Mouse (Mus musculus): ENCODE data around the gene Spcs3. TPM values are rescaled to one million over a fixed set of nuclear protein-coding genes. Genes with fewer than 3 reads are reported as not detected.

Spcs3 gene
- 64.0 and 70.7 TPM in 2 replicates for polyA plus RNA-seq (2011; ENCODE audit: insufficient read depth, insufficient read length, low read depth, missing spikeins)

- no peaks in the 10 kb centered on the region for H3K9me3 ChIP-seq (replicated peaks; ENCODE audit: control insufficient read depth, insufficient read depth, low read length, poor library complexity, severe bottlenecking)
- H3K4me1 ChIP-seq (ENCODE audit: control insufficient read depth, insufficient read depth, low read length): no peaks in the 10 kb centered on the region
- H3K36me3 ChIP-seq (ENCODE audit: control insufficient read depth, insufficient read depth, low read length, poor library complexity, severe bottlenecking): peaks cover 10% of the 10 kb centered on the region
- TF ChIP-seq POLR2A (IDR thresholded peaks at IDR 0.05; ENCODE audit: insufficient read depth, low read length) (peak; percentile 39), CTCF (IDR thresholded peaks at IDR 0.05; ENCODE audit: low read depth, low read length) (no peak)
- H3K27me3 ChIP-seq (ENCODE audit: control insufficient read depth, insufficient read depth, low read length, poor library complexity, severe bottlenecking): peaks cover 1% of the 10 kb centered on the region; the same call in 1 of the 2 replicates
- H3K27ac ChIP-seq (ENCODE audit: insufficient read depth, low read length): no peak within 1 kb of the TSS
- H3K4me3 ChIP-seq (ENCODE audit: low read depth, low read length): peak within 1 kb of the TSS; percentile 90
- peak within 1 kb of the TSS; percentile 70 for H3K9ac ChIP-seq (ENCODE audit: low read depth, poor library complexity, severe bottlenecking)
Observed at GRCm38 (mm10) chr8:54529382-54530296, at the start of gene Spcs3, which contains the start of gene Asb5. Gene Spcs3 (minus strand): TSS chr8:54529998. Gene Asb5 (plus strand): TSS chr8:54529580.

GRCm38 (mm10) chr8:54570618-54571609 lies 41.1 kb upstream of the Spcs3 start:
- Histone ChIP-seq H3K9ac (ENCODE audit: low read depth, poor library complexity, severe bottlenecking) (no peak overlapping the region), H3K9me3 (replicated peaks; ENCODE audit: control insufficient read depth, insufficient read depth, low read length, poor library complexity, severe bottlenecking) (no peaks in the 10 kb centered on the region), H3K27me3 (ENCODE audit: control insufficient read depth, insufficient read depth, low read length, poor library complexity, severe bottlenecking) (no peaks in the 10 kb centered on the region), H3K36me3 (ENCODE audit: control insufficient read depth, insufficient read depth, low read length, poor library complexity, severe bottlenecking) (no peaks in the 10 kb centered on the region), H3K27ac (ENCODE audit: insufficient read depth, low read length) (no peak overlapping the region), H3K4me3 (ENCODE audit: low read depth, low read length) (no peak overlapping the region), H3K4me1 (ENCODE audit: control insufficient read depth, insufficient read depth, low read length) (no peaks in the 10 kb centered on the region)
- TF ChIP-seq POLR2A (IDR thresholded peaks at IDR 0.05; ENCODE audit: insufficient read depth, low read length): no peak
- TF ChIP-seq EP300 (IDR thresholded peaks at IDR 0.05; ENCODE audit: insufficient read depth, low read depth, low read length): no peak
- no peak for TF ChIP-seq CTCF (IDR thresholded peaks at IDR 0.05; ENCODE audit: low read depth, low read length)

GRCm38 (mm10) chr8:54567168-54567567 lies 37.4 kb upstream of the Spcs3 start:
- Histone ChIP-seq H3K9me3 (replicated peaks; ENCODE audit: control insufficient read depth, insufficient read depth, low read length, poor library complexity, severe bottlenecking) (no peaks in the 10 kb centered on the region), H3K27me3 (ENCODE audit: control insufficient read depth, insufficient read depth, low read length, poor library complexity, severe bottlenecking) (no peaks in the 10 kb centered on the region), H3K9ac (ENCODE audit: low read depth, poor library complexity, severe bottlenecking) (no peak overlapping the region), H3K36me3 (ENCODE audit: control insufficient read depth, insufficient read depth, low read length, poor library complexity, severe bottlenecking) (no peaks in the 10 kb centered on the region), H3K27ac (ENCODE audit: insufficient read depth, low read length) (no peak overlapping the region), H3K4me1 (ENCODE audit: control insufficient read depth, insufficient read depth, low read length) (no peaks in the 10 kb centered on the region), H3K4me3 (ENCODE audit: low read depth, low read length) (no peak overlapping the region)
- TF ChIP-seq POLR2A (IDR thresholded peaks at IDR 0.05; ENCODE audit: insufficient read depth, low read length) (no peak), CTCF (IDR thresholded peaks at IDR 0.05; ENCODE audit: low read depth, low read length) (no peak), EP300 (IDR thresholded peaks at IDR 0.05; ENCODE audit: insufficient read depth, low read depth, low read length) (no peak)

GRCm38 (mm10) chr8:54565603-54566260 lies 35.9 kb upstream of the Spcs3 start:
- Histone ChIP-seq H3K4me1 (ENCODE audit: control insufficient read depth, insufficient read depth, low read length) (no peaks in the 10 kb centered on the region), H3K9ac (ENCODE audit: low read depth, poor library complexity, severe bottlenecking) (no peak overlapping the region), H3K4me3 (ENCODE audit: low read depth, low read length) (no peak overlapping the region), H3K27me3 (ENCODE audit: control insufficient read depth, insufficient read depth, low read length, poor library complexity, severe bottlenecking) (no peaks in the 10 kb centered on the region), H3K9me3 (replicated peaks; ENCODE audit: control insufficient read depth, insufficient read depth, low read length, poor library complexity, severe bottlenecking) (no peaks in the 10 kb centered on the region), H3K27ac (ENCODE audit: insufficient read depth, low read length) (no peak overlapping the region), H3K36me3 (ENCODE audit: control insufficient read depth, insufficient read depth, low read length, poor library complexity, severe bottlenecking) (no peaks in the 10 kb centered on the region)
- TF ChIP-seq CTCF (IDR thresholded peaks at IDR 0.05; ENCODE audit: low read depth, low read length) (no peak), EP300 (IDR thresholded peaks at IDR 0.05; ENCODE audit: insufficient read depth, low read depth, low read length) (no peak), POLR2A (IDR thresholded peaks at IDR 0.05; ENCODE audit: insufficient read depth, low read length) (no peak)

GRCm38 (mm10) chr8:54565181-54565580 lies 35.4 kb upstream of the Spcs3 start:
- Histone ChIP-seq H3K4me1 (ENCODE audit: control insufficient read depth, insufficient read depth, low read length) (no peaks in the 10 kb centered on the region), H3K9me3 (replicated peaks; ENCODE audit: control insufficient read depth, insufficient read depth, low read length, poor library complexity, severe bottlenecking) (no peaks in the 10 kb centered on the region), H3K27me3 (ENCODE audit: control insufficient read depth, insufficient read depth, low read length, poor library complexity, severe bottlenecking) (no peaks in the 10 kb centered on the region), H3K36me3 (ENCODE audit: control insufficient read depth, insufficient read depth, low read length, poor library complexity, severe bottlenecking) (no peaks in the 10 kb centered on the region), H3K4me3 (ENCODE audit: low read depth, low read length) (no peak overlapping the region), H3K27ac (ENCODE audit: insufficient read depth, low read length) (no peak overlapping the region), H3K9ac (ENCODE audit: low read depth, poor library complexity, severe bottlenecking) (no peak overlapping the region)
- TF ChIP-seq EP300 (IDR thresholded peaks at IDR 0.05; ENCODE audit: insufficient read depth, low read depth, low read length): no peak
- no peak for TF ChIP-seq POLR2A (IDR thresholded peaks at IDR 0.05; ENCODE audit: insufficient read depth, low read length)
